Mouse (Mus musculus): ENCODE measurements around the gene Gm6871.
"Not testable (repeated sequence)": the region's sequence is repeated elsewhere in the genome, so short reads cannot be mapped to it uniquely, and the experiment has no call there.

Gene Gm6871

GRCm38 (mm10) chr7:41573562-41573961, at the start of gene Gm6871:
Gm6871 (minus strand) TSS chr7:41573662.
- not testable (repeated sequence) for DNase-seq

DNA sequence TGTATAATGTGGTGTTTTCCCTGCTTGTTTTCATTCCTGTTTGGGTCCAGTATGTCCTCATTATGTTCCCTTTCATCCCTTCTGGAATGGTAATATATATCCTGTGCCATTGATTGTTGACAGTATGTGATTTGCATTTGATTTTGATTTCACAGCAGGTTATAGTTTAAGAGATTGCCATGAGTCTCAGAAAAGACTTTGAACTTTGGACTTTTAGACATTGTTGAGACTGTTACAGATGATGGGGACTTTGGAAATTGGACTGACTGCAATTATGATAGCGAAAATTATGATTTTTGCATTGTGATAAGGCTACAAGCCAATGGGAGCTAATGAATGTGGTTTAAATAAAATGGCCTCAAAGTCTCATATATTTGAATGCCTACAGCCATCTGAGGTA, 42.8 kb upstream of the Gm6871 start:
- DNase-seq: not testable (repeated sequence)

GRCm38 (mm10) chr7:41611654-41612053, 38.2 kb upstream of the Gm6871 start:
- DNase-seq: no peak

DNA sequence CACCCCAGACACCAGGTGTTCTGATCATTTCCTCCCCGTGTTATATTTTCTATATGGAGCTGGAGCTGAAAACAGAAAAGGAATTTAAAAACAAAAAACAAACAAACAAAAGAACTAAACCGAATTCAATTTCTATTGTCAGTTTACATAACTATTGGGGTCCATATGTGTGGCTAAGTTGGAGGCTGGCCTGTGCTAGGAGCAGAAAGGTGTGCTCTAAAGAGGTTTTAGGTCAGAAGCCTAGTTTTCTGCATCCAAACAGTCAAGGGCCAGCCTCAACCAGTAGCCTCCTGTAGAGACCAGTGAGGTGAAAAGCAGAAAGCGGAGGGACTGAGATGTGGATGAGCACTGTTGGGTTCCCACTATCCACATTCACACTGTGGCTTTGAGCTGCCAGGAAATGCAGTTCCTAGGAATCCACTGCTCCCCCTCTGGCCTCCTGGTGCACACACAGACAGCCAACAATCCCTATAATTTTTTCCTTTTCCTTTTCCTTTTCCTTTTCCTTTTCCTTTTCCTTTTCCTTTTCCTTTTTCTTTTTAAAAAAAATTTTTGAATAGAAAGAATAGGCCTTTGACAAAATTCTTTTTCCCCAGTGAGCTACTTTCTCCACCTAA, 26.6 kb upstream of the Gm6871 start:
- peak; percentile 2 for DNase-seq

- DNase-seq: peak; percentile 88
Measured at GRCm38 (mm10) chr7:41599034-41599813, 25.8 kb upstream of the Gm6871 start, which contains the start of gene 2610021A01Rik. 2610021A01Rik (plus strand) TSS chr7:41599230.

GRCm38 (mm10) chr7:41598615-41599014, 25.2 kb upstream of the Gm6871 start:
- no peak for DNase-seq

- DNase-seq: not testable (repeated sequence)
Measured at GRCm38 (mm10) chr7:41587831-41588230, 14.4 kb upstream of the Gm6871 start.

DNA sequence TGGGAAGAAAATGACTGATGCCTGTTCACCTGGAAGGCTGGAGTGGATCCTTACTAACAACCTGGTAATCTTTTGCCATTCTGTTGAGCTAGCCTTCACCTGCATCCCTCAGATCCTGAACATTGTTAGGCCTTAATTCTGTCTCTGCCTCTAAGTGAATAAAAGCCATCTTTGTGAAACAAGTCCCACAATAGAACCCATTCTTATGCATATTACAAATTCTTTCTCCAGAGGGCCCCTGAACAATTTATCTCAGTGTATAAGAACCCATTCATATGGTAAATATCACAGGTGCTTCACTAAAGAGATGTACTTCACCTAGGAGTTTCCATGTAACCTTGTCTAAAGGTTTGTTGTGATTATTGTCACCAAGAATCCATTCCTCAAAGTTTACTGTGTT, 8.6 kb upstream of the Gm6871 start:
- DNase-seq: no peak

- DNase-seq: no peak
Measured at GRCm38 (mm10) chr7:41577956-41578355, 4.5 kb upstream of the Gm6871 start.

- DNase-seq: no peak
Measured at GRCm38 (mm10) chr7:41560681-41561080, 12.8 kb downstream of the Gm6871 start.

GRCm38 (mm10) chr7:41512672-41513071, 60.8 kb downstream of the Gm6871 start:
- no peak for DNase-seq

- DNase-seq: no peak
Measured at GRCm38 (mm10) chr7:41512207-41512606, 61.3 kb downstream of the Gm6871 start.

DNA sequence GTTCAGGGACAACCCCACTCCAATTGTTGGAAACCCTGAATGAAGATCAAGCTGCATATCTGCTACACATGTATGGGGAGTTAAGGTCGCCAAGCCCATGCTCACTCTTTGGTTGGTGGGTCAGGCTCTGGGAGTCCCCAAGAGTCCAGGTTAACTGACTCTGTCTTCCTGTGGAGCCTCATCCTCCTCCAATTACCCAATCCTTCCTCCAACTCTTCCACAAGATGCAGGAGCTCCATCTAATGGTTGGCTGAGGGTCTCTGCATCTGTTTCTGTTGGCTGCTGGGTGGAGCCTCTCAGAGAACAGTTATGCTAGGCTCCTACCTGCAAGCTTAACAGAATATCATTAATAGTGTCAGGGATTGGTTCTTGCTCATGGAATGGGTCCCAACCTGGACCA, 71.1 kb downstream of the Gm6871 start:
- no peak for DNase-seq

DNA sequence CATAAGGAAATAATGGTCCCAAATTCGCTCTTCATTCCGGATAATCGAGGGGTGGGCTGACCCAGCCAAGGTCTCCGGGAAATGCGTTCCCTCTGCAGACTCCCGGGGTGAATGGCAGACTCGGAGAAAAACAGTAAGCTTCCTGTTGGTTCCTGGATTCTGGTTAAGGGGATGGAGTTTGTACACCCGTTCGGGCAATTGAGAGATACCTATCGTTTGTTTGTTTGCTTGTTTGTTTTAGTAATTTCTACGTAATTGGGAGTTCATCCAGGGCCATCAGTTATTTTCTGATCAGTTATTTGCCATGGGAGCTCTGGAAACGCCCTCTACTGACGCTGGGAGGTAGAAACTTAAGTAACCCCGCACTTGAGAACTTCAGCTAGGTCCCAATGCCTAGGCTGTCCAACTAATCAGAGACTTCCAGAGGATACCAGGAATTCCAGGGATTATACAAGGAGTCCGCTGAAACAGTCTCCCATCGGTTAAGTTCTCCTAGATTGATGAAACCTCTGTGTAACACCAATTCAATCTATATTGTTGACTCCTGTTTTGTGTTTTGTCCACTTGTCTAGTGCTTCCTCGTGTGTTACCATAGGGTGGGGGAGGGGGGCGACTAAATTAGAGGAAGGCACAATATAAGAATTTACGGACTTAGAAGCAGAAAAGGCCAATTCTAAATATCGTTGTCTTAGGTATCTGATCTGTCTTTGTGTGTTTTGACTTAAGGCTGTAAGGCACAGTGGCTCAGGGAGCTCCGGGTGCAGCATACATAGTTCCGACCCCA, 73.1 kb downstream of the Gm6871 start:
- DNase-seq: peak; percentile 51

DNA sequence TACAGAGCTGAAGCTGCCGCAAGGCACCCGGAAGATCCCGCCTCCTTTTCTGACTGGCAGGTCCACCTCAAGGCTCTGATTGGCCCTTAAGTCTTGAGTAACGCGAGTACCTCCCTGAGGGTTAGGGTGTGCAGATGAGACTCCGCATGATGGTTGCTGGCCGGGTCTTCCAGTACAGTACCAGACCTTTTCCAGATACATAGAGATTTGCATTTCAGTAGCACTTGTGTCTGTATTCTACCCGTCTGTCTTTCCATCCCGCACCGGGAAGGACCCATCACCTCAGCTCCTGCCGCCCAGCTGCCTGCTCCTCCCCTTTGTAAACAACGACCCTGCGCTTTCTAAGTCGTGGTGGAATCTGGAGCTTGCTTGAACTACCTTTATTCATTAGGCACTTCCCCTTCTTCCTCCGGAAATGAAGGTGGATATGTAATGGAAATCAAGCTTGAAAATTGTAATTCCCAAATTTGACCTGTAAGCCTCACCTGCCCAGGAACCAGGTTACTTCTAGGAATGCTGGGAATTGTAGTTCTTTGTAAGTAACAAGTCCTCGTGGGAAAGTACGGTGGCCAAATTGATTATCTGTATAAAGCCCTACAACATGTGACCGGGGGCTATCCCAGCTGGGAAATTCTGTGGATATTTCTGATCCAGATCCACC, 73.9 kb downstream of the Gm6871 start, which contains the start of the genes Gm20449 and AW146154:
Gene Gm20449, minus strand, starts transcription at position 29 of the 661 bp plus-strand sequence.
Gene AW146154, minus strand, starts transcription at position 502 of the 661 bp plus-strand sequence.
- peak; percentile 96 for DNase-seq

DNA sequence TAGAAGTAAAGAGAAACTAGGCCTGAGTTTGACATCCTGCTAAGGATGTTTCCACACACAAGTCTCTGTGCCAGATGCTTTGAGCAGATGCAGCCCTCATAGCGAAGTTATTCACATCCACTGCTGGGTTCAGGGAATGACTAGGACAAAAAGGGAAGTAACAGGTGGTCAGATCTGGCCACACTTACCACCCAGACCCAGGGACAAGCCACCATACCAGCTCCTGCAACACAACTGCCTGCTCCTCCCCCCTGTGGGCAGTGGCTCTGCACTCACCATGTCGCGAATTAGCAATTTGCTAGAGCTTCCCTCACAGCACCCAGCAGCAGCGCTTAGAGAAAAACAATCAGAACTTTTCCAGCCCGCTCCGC, 74.5 kb downstream of the Gm6871 start:
- DNase-seq: not testable (repeated sequence)

GRCm38 (mm10) chr7:41498464-41498863, 75.0 kb downstream of the Gm6871 start:
- not testable (repeated sequence) for DNase-seq

- no peak for DNase-seq
Measured at GRCm38 (mm10) chr7:41497871-41498270, 75.6 kb downstream of the Gm6871 start.

Data from right cerebral cortex, postnatal 4 days (tissue).